Mouse (Mus musculus) erythroblast, embryonic 14.5 days (primary cell): ENCODE measurements around the gene Abcb11.

ENCODE experiments used
- GATA1 ChIP-seq: IDR thresholded peaks from 2 replicates; pipeline ENCODE4 v1.6.1; 2012; ENCODE audit warnings: low read length, inconsistent platforms, mixed read lengths
- TAL1 ChIP-seq: IDR thresholded peaks from 3 replicates; pipeline ENCODE4 v1.6.1; 2012; ENCODE audit warnings: low read length, inconsistent platforms, mixed read lengths

- no peak for TF ChIP-seq TAL1
- no peak for TF ChIP-seq GATA1
Observed at GRCm38 (mm10) chr2:69209684-69210083, 132.7 kb downstream of the Abcb11 start.
